Mouse (Mus musculus) embryonic fibroblast, embryonic 13.5 days (primary cell): ENCODE results near the gene Slc3a2. TPM values are rescaled to one million over a fixed set of nuclear protein-coding genes. Genes with fewer than 3 reads are reported as not detected.
"Not testable (repeated sequence)": the region's sequence is repeated elsewhere in the genome, so short reads cannot be mapped to it uniquely, and the experiment has no call there.

Source experiments
- H3K27ac ChIP-seq: 2 replicates; pipeline ENCODE4 v1.5.1; 2012; ENCODE audit warnings: low read length, control low read depth, inconsistent platforms; ENCODE audit not compliant: insufficient read depth
- H3K4me1 ChIP-seq: 2 replicates; pipeline ENCODE4 v1.6.1; 2011; ENCODE audit warnings: low read length; ENCODE audit not compliant: control insufficient read depth, insufficient read depth
- H3K4me3 ChIP-seq: 2 replicates; pipeline ENCODE4 v1.5.1; 2011; ENCODE audit warnings: mild to moderate bottlenecking, control low read depth, low read length; ENCODE audit not compliant: insufficient read depth
- CTCF ChIP-seq: IDR thresholded peaks from 2 replicates; pipeline ENCODE4 v1.5.1; 2011; ENCODE audit warnings: mild to moderate bottlenecking, control low read depth, low read length, moderate library complexity, borderline replicate concordance; ENCODE audit not compliant: insufficient read depth
- POLR2A ChIP-seq: IDR thresholded peaks from 2 replicates; pipeline ENCODE4 v1.6.1; 2011; ENCODE audit warnings: low read depth, mild to moderate bottlenecking, control low read depth, low read length, moderate library complexity
- polyA plus RNA-seq: library from polyadenylated mRNA; stranded (reverse); fragments of >200 nt; gene quantifications from 2 replicates; pipeline ENCODE4 v1.2.4, GENCODE M21; 2011; ENCODE audit warnings: low read depth; ENCODE audit not compliant: missing spikeins, insufficient read length

Slc3a2 gene
- polyA plus RNA-seq, 1 experiment: 309 TPM

DNA sequence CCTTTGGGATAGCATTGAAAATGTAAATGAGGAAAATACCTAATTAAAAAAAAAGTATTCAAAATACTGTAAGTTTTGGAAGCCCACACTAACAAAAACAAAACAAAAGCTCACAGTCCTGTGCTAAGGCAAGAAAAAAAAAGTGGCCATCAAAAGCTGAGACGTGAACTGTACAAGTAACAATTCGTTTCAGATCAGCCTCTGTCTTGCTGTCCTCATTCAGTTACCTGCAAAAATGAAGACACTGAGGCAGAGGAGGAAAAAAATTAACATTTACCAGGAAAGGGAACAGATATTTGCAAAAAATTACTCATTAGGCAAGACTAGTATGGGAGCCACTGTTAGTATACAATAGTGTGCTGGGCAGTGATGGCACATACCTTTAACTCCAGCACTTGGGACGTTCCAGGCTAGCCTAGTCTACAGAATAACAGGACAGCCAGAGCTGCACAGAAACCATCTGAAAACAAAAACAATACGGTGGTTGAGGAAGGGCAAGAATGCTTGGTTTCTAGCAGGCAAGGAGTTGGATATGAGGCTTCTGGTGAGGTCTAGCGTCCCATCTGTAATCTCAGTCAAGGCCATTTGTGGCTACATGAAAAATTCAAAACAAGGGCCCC, 4.4 kb upstream of the Slc3a2 start:
- no peak overlapping the region for H3K4me3 ChIP-seq
- H3K27ac ChIP-seq: no peak overlapping the region
- H3K4me1 ChIP-seq: 0 out of 2 replicates have a peak, but pooled peaks cover 2% of the 10 kb centered on the region
- TF ChIP-seq CTCF (no peak), POLR2A (peak; percentile 69)

DNA sequence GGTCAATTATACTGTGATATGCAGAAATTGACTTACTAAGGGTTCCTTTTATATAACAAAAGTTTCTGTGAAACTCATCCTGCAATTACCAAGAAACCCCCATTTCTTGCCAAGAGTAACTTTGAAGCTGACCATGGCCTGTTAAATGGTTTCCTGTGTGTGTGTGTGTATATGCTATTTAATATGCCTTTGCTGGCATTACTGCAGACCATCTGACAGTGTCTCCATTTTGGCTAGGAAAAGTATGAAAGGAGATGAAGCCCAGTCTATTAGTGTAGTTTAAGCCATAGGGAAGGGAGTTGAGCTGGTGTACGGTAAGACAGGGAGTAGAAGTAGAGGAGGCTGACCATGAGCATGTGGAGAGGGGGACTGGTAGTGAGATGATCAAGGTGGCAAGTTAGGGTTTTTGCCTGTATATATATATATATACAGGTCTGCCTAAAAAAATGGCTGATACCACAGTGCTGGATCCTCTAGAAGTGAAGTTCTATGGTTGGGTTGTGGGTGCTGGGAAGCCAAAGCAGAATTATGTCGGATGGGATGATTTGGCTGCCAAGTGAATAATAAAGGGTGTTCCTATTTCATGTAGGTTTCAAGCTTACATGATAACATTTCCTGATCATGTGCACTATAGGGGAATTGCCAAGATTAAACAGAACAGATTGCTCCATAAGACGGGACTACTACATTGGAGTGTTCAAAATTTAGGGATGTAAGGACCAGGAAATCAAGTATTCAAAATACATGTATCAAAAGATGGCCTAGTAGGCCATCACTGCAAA, 3.6 kb upstream of the Slc3a2 start:
- Histone ChIP-seq H3K4me3 (peak overlapping the region; percentile 34; the same call in 1 of the 2 replicates), H3K4me1 (0 out of 2 replicates have a peak, but pooled peaks cover 2% of the 10 kb centered on the region), H3K27ac (no peak overlapping the region)
- TF ChIP-seq POLR2A (0 out of 2 replicates have a peak, but pooled peaks have one; percentile 37), CTCF (no peak)

DNA sequence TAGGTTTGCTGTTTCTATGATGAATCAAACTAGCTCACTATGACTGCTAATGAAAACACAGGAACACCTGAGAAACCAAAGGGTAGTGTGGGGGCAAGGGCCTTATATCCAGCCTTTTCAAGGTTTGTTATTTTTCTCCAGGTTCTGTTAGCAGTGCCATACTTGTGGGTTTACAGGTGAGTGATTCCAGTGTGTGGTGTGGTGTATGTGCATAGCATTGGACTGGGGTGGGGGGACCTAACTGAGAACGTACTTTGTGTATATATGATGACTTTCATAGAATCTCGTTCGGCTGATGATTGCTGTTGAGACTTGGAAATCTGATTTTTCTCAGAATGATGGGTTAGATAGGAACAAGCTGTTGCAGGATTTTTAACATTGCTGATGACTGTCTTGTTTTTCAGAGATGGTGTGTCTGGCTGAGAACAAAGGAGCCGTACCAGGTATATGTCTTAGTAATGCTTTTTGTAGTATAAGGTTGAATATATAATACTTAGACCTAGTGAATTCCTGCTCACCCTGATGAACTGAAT, 2.0 kb upstream of the Slc3a2 start:
- Histone ChIP-seq H3K4me3 (peak overlapping the region; percentile 96), H3K27ac (peak overlapping the region; percentile 49), H3K4me1 (0 out of 2 replicates have a peak, but pooled peaks cover 2% of the 10 kb centered on the region)
- no peak for TF ChIP-seq CTCF

DNA sequence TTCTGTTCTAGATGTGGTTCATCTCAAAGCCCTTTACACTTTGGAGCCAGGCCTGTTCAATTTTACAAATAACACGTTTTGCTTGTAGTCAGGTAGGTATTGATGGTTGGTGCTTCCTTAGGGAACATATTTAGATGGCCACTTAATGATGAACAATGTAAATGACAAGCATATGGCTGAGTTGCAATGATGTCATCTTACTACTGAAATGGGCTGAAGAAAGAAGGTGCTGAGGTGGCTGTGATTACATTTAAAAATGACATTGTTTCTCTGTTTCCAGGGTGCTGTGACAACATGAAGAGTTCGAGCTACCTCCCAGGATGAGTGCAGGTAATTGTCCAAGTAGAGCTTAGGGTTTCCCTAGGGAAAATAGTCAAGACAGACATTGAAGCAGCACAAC, 1.2 kb upstream of the Slc3a2 start:
- H3K4me3 ChIP-seq: peak overlapping the region; percentile 96
- TF ChIP-seq POLR2A (peak; percentile 44; the same call in 1 of the 2 replicates), CTCF (no peak)
- H3K4me1 ChIP-seq: 0 out of 2 replicates have a peak, but pooled peaks cover 2% of the 10 kb centered on the region
- peak overlapping the region; percentile 79 for H3K27ac ChIP-seq

DNA sequence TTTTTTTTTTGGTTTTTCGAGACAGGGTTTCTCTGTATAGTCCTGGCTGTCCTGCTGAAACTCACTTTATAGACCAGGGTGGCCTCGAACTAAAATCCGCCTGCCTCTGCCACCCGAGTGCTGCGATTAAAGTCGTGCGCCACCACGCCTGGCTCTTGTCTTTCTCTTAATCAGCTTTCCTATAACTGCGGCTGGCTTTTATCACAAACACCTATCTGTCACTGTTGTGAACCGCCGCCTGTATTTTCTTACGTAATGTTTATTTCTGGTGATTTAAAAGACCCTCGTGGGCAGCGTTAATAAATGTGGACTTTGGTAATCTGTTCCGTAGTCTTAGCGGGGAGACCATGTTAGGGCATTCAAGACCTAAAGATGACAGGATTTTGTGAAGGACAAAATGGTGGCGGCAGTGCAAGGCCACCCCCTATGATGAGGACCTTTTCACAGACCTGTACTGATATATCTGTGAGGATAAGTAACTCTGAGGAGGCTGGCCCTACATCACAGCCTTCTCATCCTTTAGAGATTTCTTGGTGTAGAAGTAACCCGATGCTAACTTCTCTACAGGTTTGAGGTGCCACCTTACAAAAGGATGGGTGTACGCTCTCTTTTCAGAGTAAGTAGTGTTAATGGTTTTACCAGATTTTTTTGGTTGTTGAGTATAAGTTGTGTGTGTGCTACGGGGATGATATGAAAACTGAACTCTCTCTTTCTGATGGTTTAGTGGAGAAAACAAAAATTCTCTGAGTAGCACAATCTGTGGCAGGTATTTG, 591 bp upstream of the Slc3a2 start:
- peak overlapping the region; percentile 96 for H3K4me3 ChIP-seq
- 0 out of 2 replicates have a peak, but pooled peaks cover 2% of the 10 kb centered on the region for H3K4me1 ChIP-seq
- TF ChIP-seq POLR2A: peak; percentile 24; the same call in 1 of the 2 replicates
- no peak for TF ChIP-seq CTCF
- H3K27ac ChIP-seq: peak overlapping the region; percentile 79

DNA sequence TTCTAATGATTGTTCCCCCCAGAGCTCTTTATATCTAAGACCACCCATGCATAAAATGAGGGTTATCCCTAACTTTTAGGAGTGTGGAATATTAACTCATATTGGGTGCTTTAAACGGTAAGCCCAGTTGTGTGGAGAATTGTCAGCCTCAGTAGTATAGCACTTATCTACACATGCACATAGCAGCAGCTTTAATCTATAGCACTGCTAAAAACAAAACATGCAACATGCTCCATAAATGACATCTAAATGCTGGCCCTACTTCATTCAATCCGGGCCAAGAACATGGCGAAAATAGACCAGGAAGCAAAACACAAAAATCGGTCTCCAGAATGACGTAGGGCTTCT, 636 bp downstream of the Slc3a2 start:
- no peak for TF ChIP-seq CTCF
- no peak for TF ChIP-seq POLR2A
- peak overlapping the region; percentile 95 for H3K4me3 ChIP-seq
- H3K4me1 ChIP-seq: 0 out of 2 replicates have a peak, but pooled peaks cover 2% of the 10 kb centered on the region
- peak overlapping the region; percentile 100 for H3K27ac ChIP-seq

DNA sequence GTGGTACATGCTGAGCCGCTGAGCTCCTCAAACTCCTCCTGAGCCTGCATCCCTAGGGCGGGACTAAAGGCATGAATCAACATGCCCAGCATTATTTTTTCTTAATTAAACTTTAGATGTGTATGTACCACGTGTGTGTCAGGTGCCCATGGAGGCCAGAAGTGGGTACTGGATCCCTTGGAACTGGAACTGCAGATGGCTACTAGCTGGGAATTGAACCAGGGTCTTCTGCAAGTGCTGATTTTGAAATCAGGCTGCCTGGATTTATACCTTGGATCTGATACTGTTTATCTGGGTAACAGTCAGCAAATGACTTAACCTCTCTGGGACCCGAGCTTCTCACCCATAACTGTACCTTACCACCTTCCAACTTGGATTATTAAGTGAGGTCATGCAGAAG, 1.1 kb downstream of the Slc3a2 start:
- peak overlapping the region; percentile 95 for H3K4me3 ChIP-seq
- TF ChIP-seq CTCF (no peak), POLR2A (no peak)
- peak overlapping the region; percentile 100 for H3K27ac ChIP-seq
- 0 out of 2 replicates have a peak, but pooled peaks cover 2% of the 10 kb centered on the region for H3K4me1 ChIP-seq

DNA sequence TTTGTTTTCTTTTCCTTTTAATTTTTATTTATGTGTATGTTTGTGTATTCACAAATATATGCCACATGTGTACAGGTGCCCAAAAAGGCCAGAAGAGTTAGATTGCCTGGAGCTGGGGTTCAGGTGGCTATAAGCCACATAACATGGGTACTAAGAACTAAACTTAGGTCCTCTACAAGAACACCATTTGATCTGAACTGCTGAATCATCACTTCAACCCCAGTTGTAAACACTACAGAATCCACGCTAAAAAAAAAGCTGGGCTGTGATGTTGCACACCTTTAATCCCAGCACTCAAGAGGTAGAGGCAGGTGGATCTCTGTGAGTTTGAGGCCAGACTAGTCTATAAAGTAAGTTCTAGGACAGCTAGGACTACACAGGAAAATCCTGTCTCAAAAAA, 1.8 kb downstream of the Slc3a2 start:
- H3K4me1 ChIP-seq: 0 out of 2 replicates have a peak, but pooled peaks cover 2% of the 10 kb centered on the region
- H3K27ac ChIP-seq: peak overlapping the region; percentile 100
- peak overlapping the region; percentile 95 for H3K4me3 ChIP-seq
- TF ChIP-seq POLR2A: no peak
- no peak for TF ChIP-seq CTCF

DNA sequence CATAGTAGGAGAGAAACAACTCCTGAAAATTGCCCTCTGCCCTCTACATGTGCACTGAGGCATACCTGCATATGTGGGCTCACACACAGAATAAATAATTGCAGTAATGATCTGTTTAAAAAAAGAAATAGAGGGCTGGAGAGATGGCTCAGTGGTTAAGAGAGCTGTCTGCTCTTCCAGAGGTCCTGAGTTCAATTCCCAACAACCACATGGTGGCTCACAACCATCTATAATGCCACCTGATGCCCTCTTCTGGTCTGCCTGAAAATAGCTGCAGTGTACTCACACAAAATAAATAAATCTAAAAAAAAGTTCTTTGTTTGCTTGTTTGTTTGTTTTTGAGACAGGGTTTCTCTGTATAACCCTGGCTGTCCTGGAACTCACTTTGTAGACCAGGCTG, 4.1 kb downstream of the Slc3a2 start:
- not testable (repeated sequence) for H3K4me3 ChIP-seq, H3K27ac ChIP-seq, H3K4me1 ChIP-seq

DNA sequence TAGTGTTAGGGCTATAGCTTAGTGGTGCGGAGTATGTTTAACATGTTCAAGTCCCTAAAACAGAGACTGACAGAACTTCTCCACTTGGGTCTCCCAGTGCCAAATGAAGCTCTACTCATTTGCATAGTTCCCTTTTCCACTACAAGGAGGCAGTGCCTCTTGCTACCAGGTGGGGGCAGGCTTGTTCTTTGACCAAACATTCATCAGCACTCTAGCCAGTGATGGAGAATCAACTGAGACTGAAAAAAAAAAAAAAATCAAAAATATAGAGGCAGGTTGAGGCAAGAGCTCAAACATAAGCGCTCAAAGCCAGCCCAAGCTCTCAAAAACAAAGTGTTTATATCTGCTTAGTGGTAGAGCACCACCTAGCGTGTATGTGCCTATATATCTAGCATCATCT, 4.8 kb downstream of the Slc3a2 start:
- no peak overlapping the region for H3K4me3 ChIP-seq
- no peaks in the 10 kb centered on the region for H3K4me1 ChIP-seq
- H3K27ac ChIP-seq: no peak overlapping the region
- TF ChIP-seq CTCF (peak; percentile 31; the same call in 1 of the 2 replicates), POLR2A (no peak)
